Mouse (Mus musculus): ENCODE data around the gene Ppp2r2d. TPM values are rescaled to one million over a fixed set of nuclear protein-coding genes. Genes with fewer than 3 reads are reported as not detected.
A peak's percentile ranks its signal among the peaks of the same experiment; 100 is the strongest.

Gene Ppp2r2d
- polyA plus RNA-seq (2012; ENCODE audit: insufficient read depth, insufficient read length, missing spikeins) = 27.2 and 29.5 TPM in 2 replicates

- peak within 1 kb of the TSS; percentile 78 for H3K27ac ChIP-seq (ENCODE audit: insufficient read depth, low read depth, low read length)
- peaks cover 21% of the 10 kb centered on the region for H3K4me1 ChIP-seq (ENCODE audit: control insufficient read depth, insufficient read depth, low read length)
- H3K4me3 ChIP-seq (ENCODE audit: insufficient read depth, low read length) = peak within 1 kb of the TSS; percentile 83
- TF ChIP-seq POLR2A (IDR thresholded peaks at IDR 0.05; ENCODE audit: borderline replicate concordance, low read depth, low read length) = no peak
- no peak; the same call in 1 of the 2 replicates for TF ChIP-seq CTCF (IDR thresholded peaks at IDR 0.05; ENCODE audit: low read depth, low read length)
Measured at GRCm38 (mm10) chr7:138845544-138846391, at the start of gene Ppp2r2d, which contains the start of gene Mapk1ip1. Gene Ppp2r2d, plus strand, starts transcription at chr7:138846079. Gene Mapk1ip1, minus strand, starts transcription at chr7:138846273.

- no peak overlapping the region for H3K4me3 ChIP-seq (ENCODE audit: insufficient read depth, low read length)
- TF ChIP-seq POLR2A (IDR thresholded peaks at IDR 0.05; ENCODE audit: borderline replicate concordance, low read depth, low read length) (no peak), CTCF (IDR thresholded peaks at IDR 0.05; ENCODE audit: low read depth, low read length) (no peak)
- H3K4me1 ChIP-seq (ENCODE audit: control insufficient read depth, insufficient read depth, low read length) = no peaks in the 10 kb centered on the region
- H3K27ac ChIP-seq (ENCODE audit: insufficient read depth, low read depth, low read length) = no peak overlapping the region
Measured at GRCm38 (mm10) chr7:138803386-138803785, 42.5 kb upstream of the Ppp2r2d start.

GRCm38 (mm10) chr7:138807146-138807545 is 38.7 kb upstream of the Ppp2r2d start:
- Histone ChIP-seq H3K27ac (ENCODE audit: insufficient read depth, low read depth, low read length) (no peak overlapping the region), H3K4me1 (ENCODE audit: control insufficient read depth, insufficient read depth, low read length) (no peaks in the 10 kb centered on the region), H3K4me3 (ENCODE audit: insufficient read depth, low read length) (no peak overlapping the region)
- no peak for TF ChIP-seq POLR2A (IDR thresholded peaks at IDR 0.05; ENCODE audit: borderline replicate concordance, low read depth, low read length)
- no peak for TF ChIP-seq CTCF (IDR thresholded peaks at IDR 0.05; ENCODE audit: low read depth, low read length)

GRCm38 (mm10) chr7:138813213-138813875 is 32.5 kb upstream of the Ppp2r2d start:
- Histone ChIP-seq H3K4me1 (ENCODE audit: control insufficient read depth, insufficient read depth, low read length) (no peaks in the 10 kb centered on the region), H3K27ac (ENCODE audit: insufficient read depth, low read depth, low read length) (no peak overlapping the region), H3K4me3 (ENCODE audit: insufficient read depth, low read length) (no peak overlapping the region)
- TF ChIP-seq CTCF (IDR thresholded peaks at IDR 0.05; ENCODE audit: low read depth, low read length) = no peak

GRCm38 (mm10) chr7:138818314-138818713 is 27.6 kb upstream of the Ppp2r2d start:
- no peak overlapping the region for H3K27ac ChIP-seq (ENCODE audit: insufficient read depth, low read depth, low read length)
- TF ChIP-seq CTCF (IDR thresholded peaks at IDR 0.05; ENCODE audit: low read depth, low read length) (0 out of 2 replicates have a peak, but pooled peaks have one; percentile 6), POLR2A (IDR thresholded peaks at IDR 0.05; ENCODE audit: borderline replicate concordance, low read depth, low read length) (no peak)
- no peaks in the 10 kb centered on the region for H3K4me1 ChIP-seq (ENCODE audit: control insufficient read depth, insufficient read depth, low read length)
- no peak overlapping the region for H3K4me3 ChIP-seq (ENCODE audit: insufficient read depth, low read length)

GRCm38 (mm10) chr7:138824423-138824822 is 21.5 kb upstream of the Ppp2r2d start:
- Histone ChIP-seq H3K27ac (ENCODE audit: insufficient read depth, low read depth, low read length) (no peak overlapping the region), H3K4me3 (ENCODE audit: insufficient read depth, low read length) (no peak overlapping the region), H3K4me1 (ENCODE audit: control insufficient read depth, insufficient read depth, low read length) (no peaks in the 10 kb centered on the region)
- TF ChIP-seq POLR2A (IDR thresholded peaks at IDR 0.05; ENCODE audit: borderline replicate concordance, low read depth, low read length) (no peak), CTCF (IDR thresholded peaks at IDR 0.05; ENCODE audit: low read depth, low read length) (no peak)

- no peaks in the 10 kb centered on the region for H3K4me1 ChIP-seq (ENCODE audit: control insufficient read depth, insufficient read depth, low read length)
- H3K27ac ChIP-seq (ENCODE audit: insufficient read depth, low read depth, low read length) = no peak overlapping the region
- no peak for TF ChIP-seq POLR2A (IDR thresholded peaks at IDR 0.05; ENCODE audit: borderline replicate concordance, low read depth, low read length)
- no peak for TF ChIP-seq CTCF (IDR thresholded peaks at IDR 0.05; ENCODE audit: low read depth, low read length)
- no peak overlapping the region for H3K4me3 ChIP-seq (ENCODE audit: insufficient read depth, low read length)
Measured at GRCm38 (mm10) chr7:138824995-138825756, 20.7 kb upstream of the Ppp2r2d start.

- H3K27ac ChIP-seq (ENCODE audit: insufficient read depth, low read depth, low read length) = no peak overlapping the region
- TF ChIP-seq CTCF (IDR thresholded peaks at IDR 0.05; ENCODE audit: low read depth, low read length) (peak; percentile 98), POLR2A (IDR thresholded peaks at IDR 0.05; ENCODE audit: borderline replicate concordance, low read depth, low read length) (no peak)
- H3K4me1 ChIP-seq (ENCODE audit: control insufficient read depth, insufficient read depth, low read length) = no peaks in the 10 kb centered on the region
- no peak overlapping the region for H3K4me3 ChIP-seq (ENCODE audit: insufficient read depth, low read length)
Measured at GRCm38 (mm10) chr7:138827812-138828211, 18.1 kb upstream of the Ppp2r2d start.

GRCm38 (mm10) chr7:138835028-138835427 is 10.9 kb upstream of the Ppp2r2d start:
- TF ChIP-seq POLR2A (IDR thresholded peaks at IDR 0.05; ENCODE audit: borderline replicate concordance, low read depth, low read length) = no peak
- H3K27ac ChIP-seq (ENCODE audit: insufficient read depth, low read depth, low read length) = no peak overlapping the region
- no peak overlapping the region for H3K4me3 ChIP-seq (ENCODE audit: insufficient read depth, low read length)
- no peaks in the 10 kb centered on the region for H3K4me1 ChIP-seq (ENCODE audit: control insufficient read depth, insufficient read depth, low read length)
